Mouse (Mus musculus): Measurements from ENCODE around the gene Prkci. TPM values are rescaled to one million over a fixed set of nuclear protein-coding genes. Genes with fewer than 3 reads are reported as not detected.

The Prkci gene
- total RNA-seq (2022) = 10 to 100 TPM; 46.4 to 50.6 (median 50.1) TPM

GRCm38 (mm10) chr3:30995283-30995898 lies at the start of gene Prkci:
TSS of gene Prkci (plus strand) at chr3:30995747.
- peak; percentile 89 for DNase-seq

- DNase-seq = peak; percentile 68
These were observed 43.9 kb upstream of the Prkci start for GRCm38 (mm10) chr3:30951652-30952051.

- no peak for DNase-seq
These were observed 43.1 kb upstream of the Prkci start for GRCm38 (mm10) chr3:30952273-30953070.

- no peak for DNase-seq
These were observed 39.2 kb upstream of the Prkci start for GRCm38 (mm10) chr3:30956327-30956726.

GRCm38 (mm10) chr3:30958709-30959108 lies 36.8 kb upstream of the Prkci start:
- no peak for DNase-seq

- no peak for DNase-seq
These were observed 35.4 kb upstream of the Prkci start for GRCm38 (mm10) chr3:30959868-30960831.

- no peak for DNase-seq
These were observed 32.4 kb upstream of the Prkci start for GRCm38 (mm10) chr3:30963100-30963499.

GRCm38 (mm10) chr3:30964216-30964615 lies 31.3 kb upstream of the Prkci start:
- no peak for DNase-seq

GRCm38 (mm10) chr3:30965644-30966043 lies 29.9 kb upstream of the Prkci start:
- DNase-seq = no peak

- DNase-seq = peak; percentile 24
These were observed 26.9 kb upstream of the Prkci start for GRCm38 (mm10) chr3:30968531-30969092.

- peak; percentile 90 for DNase-seq
These were observed 26.4 kb upstream of the Prkci start, which contains the start of gene Phc3 for GRCm38 (mm10) chr3:30969104-30969581. TSS of gene Phc3 (minus strand) at chr3:30969415.

- DNase-seq = no peak
These were observed 20.3 kb upstream of the Prkci start for GRCm38 (mm10) chr3:30975102-30975754.

- DNase-seq = no peak
These were observed 18.4 kb upstream of the Prkci start for GRCm38 (mm10) chr3:30976991-30977603.

GRCm38 (mm10) chr3:30981616-30982380 lies 13.7 kb upstream of the Prkci start:
- DNase-seq = no peak

- no peak for DNase-seq
These were observed 12.5 kb upstream of the Prkci start for GRCm38 (mm10) chr3:30982924-30983536.

GRCm38 (mm10) chr3:30987396-30988318 lies 7.9 kb upstream of the Prkci start:
- DNase-seq = no peak

GRCm38 (mm10) chr3:30992161-30992560 lies 3.4 kb upstream of the Prkci start:
- no peak for DNase-seq

- no peak for DNase-seq
These were observed 2.4 kb upstream of the Prkci start for GRCm38 (mm10) chr3:30993066-30993573.

- DNase-seq = no peak
These were observed 688 bp upstream of the Prkci start for GRCm38 (mm10) chr3:30994859-30995258.

All from adrenal gland, adult 8-10 months (tissue).